Mouse (Mus musculus): ENCODE results near the gene Prr11.

- no peak for TF ChIP-seq MAFK (IDR thresholded peaks at IDR 0.05; ENCODE audit: insufficient read depth, low read depth, low read length)
- no peak for TF ChIP-seq ZNF384 (IDR thresholded peaks at IDR 0.05; ENCODE audit: low read depth, low read length)
These were observed 35.1 kb downstream of the Prr11 start for GRCm38 (mm10) chr11:87073343-87073865.
